Mouse (Mus musculus) kidney, embryonic 16.5 days (tissue): ENCODE results near the gene Anks6. TPM values are rescaled to one million over a fixed set of nuclear protein-coding genes. Genes with fewer than 3 reads are reported as not detected.

ENCODE experiments used
- ATAC-seq: fragments of 200-750 bp; cut with Nextera tagmentation; 2 replicates; pipeline ENCODE4 v1.8.0; 2017; ENCODE audit warnings: moderate TSS enrichment; ENCODE audit not compliant: low FRiP score, low TSS enrichment
- H3K27ac ChIP-seq: fragments of 300-500 bp; sonication (generic); 2 replicates; pipeline ENCODE4 v1.5.1; 2014; ENCODE audit warnings: low read length
- H3K27me3 ChIP-seq: fragments of 300-500 bp; sonication (generic); 2 replicates; pipeline ENCODE4 v1.6.1; 2014; ENCODE audit warnings: low read length, control low read depth, mixed read lengths; ENCODE audit not compliant: insufficient read depth
- H3K36me3 ChIP-seq: fragments of 300-500 bp; sonication (generic); 2 replicates; pipeline ENCODE4 v1.6.1; 2014; ENCODE audit warnings: low read length, control low read depth, mixed read lengths; ENCODE audit not compliant: insufficient read depth
- H3K4me1 ChIP-seq: fragments of 300-500 bp; sonication (generic); 2 replicates; pipeline ENCODE4 v1.6.1; 2014; ENCODE audit warnings: low read length, control low read depth, mixed read lengths; ENCODE audit not compliant: insufficient read depth
- H3K4me2 ChIP-seq: fragments of 300-500 bp; sonication (generic); replicated peaks from 2 replicates; pipeline ENCODE4 v1.6.1; 2014; ENCODE audit warnings: low read depth, low read length
- H3K4me3 ChIP-seq: fragments of 300-500 bp; sonication (generic); 2 replicates; pipeline ENCODE4 v1.5.1; 2014; ENCODE audit warnings: mild to moderate bottlenecking, low read length
- H3K9ac ChIP-seq: fragments of 300-500 bp; sonication (generic); replicated peaks from 2 replicates; pipeline ENCODE4 v1.6.1; 2014; ENCODE audit warnings: low read length
- H3K9me3 ChIP-seq: fragments of 300-500 bp; sonication (generic); 2 replicates; pipeline ENCODE4 v1.6.1; 2016; ENCODE audit warnings: low read length, control low read depth
- WGBS: fragments of 180-500 bp; shearing (Covaris S2); extraction: QIAGEN DNeasy Blood & Tissue Kit; methylation state at CpG from one replicate; pipeline ENCODE4 v1.1.7; 2014; 5-methylcytosine and 5-hydroxymethylcytosine counted together
- polyA plus RNA-seq: library from polyadenylated mRNA; unstranded; fragments of >200 nt; fragmentation: Nextera tagmentation; extraction: Ambion mirVana; gene quantifications from 2 replicates; pipeline ENCODE4 v1.2.1, GENCODE M21; 2015

The Anks6 gene
- 6.3 and 7.1 TPM in 2 replicates for polyA plus RNA-seq

- Histone ChIP-seq H3K4me3 (peak within 1 kb of the TSS; percentile 80), H3K27me3 (no peaks in the 10 kb centered on the region), H3K9me3 (no peaks in the 10 kb centered on the region), H3K9ac (peak within 1 kb of the TSS; percentile 90), H3K4me1 (peaks cover 8% of the 10 kb centered on the region), H3K27ac (peak within 1 kb of the TSS; percentile 65; the same call in 1 of the 2 replicates), H3K36me3 (no peaks in the 10 kb centered on the region), H3K4me2 (peak within 1 kb of the TSS; percentile 81)
- ATAC-seq = peak; percentile 94
- WGBS = under 1% methylated on average over 86 of the region's 86 CpGs
Observed at GRCm38 (mm10) chr4:47056791-47057509, at the start of gene Anks6. Gene Anks6, minus strand, starts transcription at chr4:47057427.

DNA sequence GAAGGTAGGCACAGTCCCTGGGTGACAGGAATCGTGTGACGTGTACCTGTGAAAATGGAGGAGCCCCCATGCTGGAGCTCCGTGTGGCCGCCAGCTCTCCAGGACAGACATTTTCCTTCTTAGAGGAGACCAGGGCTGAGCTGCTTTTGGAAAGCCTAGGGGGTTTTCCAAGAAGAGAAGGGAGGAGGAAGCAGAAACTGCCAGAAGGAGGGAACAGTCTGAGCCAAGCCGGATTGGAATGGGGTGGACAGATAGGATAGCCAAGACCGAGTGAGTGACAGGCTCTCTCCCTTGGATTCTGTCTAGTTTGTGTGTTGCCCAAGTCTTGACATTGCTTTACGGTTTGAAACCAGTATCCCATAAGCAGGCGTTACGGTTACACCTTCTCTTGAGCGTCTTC, 46.3 kb upstream of the Anks6 start:
- no peaks in the 10 kb centered on the region for H3K4me1 ChIP-seq
- ATAC-seq = no peak
- no peak overlapping the region for H3K4me2 ChIP-seq
- no peak overlapping the region for H3K4me3 ChIP-seq
- H3K27ac ChIP-seq = no peak overlapping the region
- H3K9ac ChIP-seq = no peak overlapping the region
- no peaks in the 10 kb centered on the region for H3K27me3 ChIP-seq
- no peaks in the 10 kb centered on the region for H3K36me3 ChIP-seq
- WGBS = 91% methylated on average over 10 of the region's 10 CpGs
- H3K9me3 ChIP-seq = 0 out of 2 replicates have a peak, but pooled peaks cover 3% of the 10 kb centered on the region

- Histone ChIP-seq H3K27ac (no peak overlapping the region), H3K4me1 (peaks cover 11% of the 10 kb centered on the region), H3K27me3 (peaks cover 18% of the 10 kb centered on the region), H3K4me3 (no peak overlapping the region), H3K9ac (no peak overlapping the region), H3K36me3 (no peaks in the 10 kb centered on the region), H3K4me2 (no peak overlapping the region), H3K9me3 (no peaks in the 10 kb centered on the region)
- ATAC-seq = no peak
- WGBS = 50% methylated on average over 6 of the region's 6 CpGs
Observed at GRCm38 (mm10) chr4:47093647-47094046, 36.4 kb upstream of the Anks6 start.

- H3K4me3 ChIP-seq = no peak overlapping the region
- peak overlapping the region; percentile 98; the same call in 1 of the 2 replicates for H3K4me2 ChIP-seq
- 55% methylated on average over 9 of the region's 9 CpGs for WGBS
Observed at GRCm38 (mm10) chr4:47093161-47093560, 35.9 kb upstream of the Anks6 start.

DNA sequence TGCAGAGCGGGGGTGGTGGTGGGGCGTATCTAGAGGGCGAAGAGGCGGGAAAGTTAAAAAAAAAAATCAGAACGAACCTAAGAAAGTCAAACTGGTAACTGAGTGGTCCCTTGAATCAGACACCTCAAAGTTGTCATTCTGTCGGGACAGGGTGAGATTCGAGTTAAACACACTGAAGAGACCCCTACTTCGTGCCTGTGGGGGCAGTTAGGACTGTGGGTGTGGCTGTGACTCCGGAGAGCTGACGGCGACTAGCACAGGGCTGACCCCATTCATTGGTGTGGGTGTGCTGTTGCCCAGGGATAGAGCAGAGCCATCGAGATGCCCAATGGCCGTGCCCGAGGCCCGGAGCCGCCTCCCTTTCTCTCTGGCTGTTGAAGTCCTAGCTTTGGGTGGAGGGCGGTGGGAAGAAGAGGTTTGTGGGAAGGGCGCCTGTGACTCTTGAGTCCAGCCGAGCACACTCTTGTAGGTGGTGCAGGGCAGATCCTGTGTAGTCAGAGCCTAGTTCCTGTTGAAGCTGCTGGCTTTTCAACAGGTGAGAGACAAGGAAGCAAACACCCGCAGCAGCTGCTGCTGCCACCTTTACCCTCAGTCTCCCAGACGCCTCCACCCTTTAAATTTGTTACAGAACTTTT, 35.3 kb upstream of the Anks6 start:
- H3K36me3 ChIP-seq = no peaks in the 10 kb centered on the region
- peak; percentile 52; the same call in 1 of the 2 replicates for ATAC-seq
- H3K4me2 ChIP-seq = peak overlapping the region; percentile 98
- H3K9me3 ChIP-seq = no peaks in the 10 kb centered on the region
- H3K27ac ChIP-seq = no peak overlapping the region
- H3K4me3 ChIP-seq = peak overlapping the region; percentile 64
- peaks cover 11% of the 10 kb centered on the region for H3K4me1 ChIP-seq
- H3K27me3 ChIP-seq = peaks cover 18% of the 10 kb centered on the region
- peak overlapping the region; percentile 72 for H3K9ac ChIP-seq
- 1% methylated on average over 19 of the region's 21 CpGs for WGBS

More at GRCm38 (mm10) chr4:47093161-47093560, 35.9 kb upstream of the Anks6 start:
- Histone ChIP-seq H3K27me3 (peaks cover 18% of the 10 kb centered on the region), H3K9ac (no peak overlapping the region), H3K27ac (no peak overlapping the region), H3K4me1 (peaks cover 11% of the 10 kb centered on the region), H3K9me3 (no peaks in the 10 kb centered on the region), H3K36me3 (no peaks in the 10 kb centered on the region)
- ATAC-seq = no peak

DNA sequence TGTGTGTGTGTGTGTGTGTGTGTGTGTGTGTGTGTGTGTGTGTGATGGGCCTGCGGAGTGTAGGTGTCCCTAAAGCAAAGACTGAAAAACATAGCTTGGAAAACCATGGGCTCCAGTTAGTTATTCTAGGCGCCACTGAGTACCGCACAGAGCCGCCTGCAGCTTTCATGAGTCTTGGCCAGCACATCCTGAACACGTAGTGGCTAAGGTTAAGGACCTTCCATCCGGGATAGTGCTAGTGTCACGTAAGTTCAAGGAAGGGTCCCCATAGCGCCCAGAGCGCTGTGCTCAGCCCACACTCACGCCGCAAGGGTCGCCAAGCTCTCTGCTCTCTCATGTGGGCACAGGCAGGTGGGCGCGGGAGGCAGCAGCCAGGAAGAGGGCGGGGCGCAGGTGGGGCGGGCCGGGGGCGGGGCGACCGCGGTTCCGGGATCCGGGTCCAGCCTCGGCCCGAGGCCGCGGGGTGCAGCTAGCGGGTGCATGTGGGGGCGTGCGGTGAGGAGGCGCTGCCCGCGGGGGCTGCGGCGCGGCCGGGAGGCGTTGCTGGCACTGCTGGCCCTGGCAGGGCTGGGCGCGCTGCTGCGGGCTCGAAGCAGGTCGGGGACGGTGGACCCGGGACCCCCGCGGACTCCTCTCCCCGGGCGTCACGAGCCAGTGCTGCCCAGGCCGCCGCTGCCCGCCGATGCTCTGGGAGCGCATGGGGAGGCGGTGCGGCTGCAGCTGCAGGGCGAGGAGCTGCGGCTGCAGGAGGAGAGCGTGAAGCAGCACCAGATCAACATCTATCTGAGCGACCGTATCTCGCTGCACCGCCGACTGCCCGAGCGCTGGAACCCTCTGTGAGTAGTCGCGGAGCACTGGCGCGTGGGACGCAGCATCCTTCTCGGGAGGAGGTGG, 34.5 kb upstream of the Anks6 start, which contains the start of gene Galnt12:
Gene Galnt12, plus strand, starts transcription at position 417 of the 894 bp plus-strand sequence.
- no peaks in the 10 kb centered on the region for H3K9me3 ChIP-seq
- WGBS = under 1% methylated on average over 72 of the region's 74 CpGs
- peak within 1 kb of the TSS; percentile 64 for H3K4me3 ChIP-seq
- peaks cover 11% of the 10 kb centered on the region for H3K4me1 ChIP-seq
- peaks cover 18% of the 10 kb centered on the region for H3K27me3 ChIP-seq
- H3K36me3 ChIP-seq = no peaks in the 10 kb centered on the region
- ATAC-seq = peak; percentile 82
- peak within 1 kb of the TSS; percentile 72 for H3K9ac ChIP-seq
- peak within 1 kb of the TSS; percentile 98 for H3K4me2 ChIP-seq
- H3K27ac ChIP-seq = no peak within 1 kb of the TSS

GRCm38 (mm10) chr4:47088671-47089070, 31.4 kb upstream of the Anks6 start:
- H3K36me3 ChIP-seq = no peaks in the 10 kb centered on the region
- H3K9me3 ChIP-seq = no peaks in the 10 kb centered on the region
- no peak overlapping the region for H3K4me2 ChIP-seq
- 80% methylated on average over 7 of the region's 7 CpGs for WGBS
- H3K9ac ChIP-seq = no peak overlapping the region
- peaks cover 15% of the 10 kb centered on the region for H3K27me3 ChIP-seq
- ATAC-seq = no peak
- no peak overlapping the region for H3K4me3 ChIP-seq
- H3K27ac ChIP-seq = no peak overlapping the region
- H3K4me1 ChIP-seq = peaks cover 11% of the 10 kb centered on the region

DNA sequence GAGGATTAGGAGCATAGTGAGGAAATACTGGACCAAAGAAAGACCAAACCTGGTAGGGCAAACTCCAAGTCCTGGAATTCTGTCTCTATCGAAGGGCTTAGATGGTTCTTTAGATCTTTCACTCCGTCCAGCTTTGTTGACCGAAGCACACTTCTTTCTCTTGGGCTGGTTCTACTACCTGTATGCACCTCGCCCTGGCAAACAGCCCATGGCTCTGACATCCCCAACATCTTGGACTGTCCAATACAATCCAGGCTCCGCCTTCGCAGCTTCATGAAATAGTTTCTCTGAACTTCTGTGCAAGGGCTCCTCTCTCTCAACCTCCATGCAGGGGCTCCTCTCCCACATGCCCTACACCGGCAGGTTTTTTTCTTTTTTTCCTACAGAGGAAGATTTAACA, 26.6 kb upstream of the Anks6 start:
- Histone ChIP-seq H3K36me3 (no peaks in the 10 kb centered on the region), H3K4me3 (no peak overlapping the region), H3K27ac (no peak overlapping the region), H3K9me3 (no peaks in the 10 kb centered on the region), H3K4me1 (no peaks in the 10 kb centered on the region), H3K4me2 (no peak overlapping the region), H3K27me3 (no peaks in the 10 kb centered on the region; the same call in 1 of the 2 replicates), H3K9ac (no peak overlapping the region)
- WGBS = 83% methylated on average over 7 of the region's 7 CpGs
- no peak for ATAC-seq

DNA sequence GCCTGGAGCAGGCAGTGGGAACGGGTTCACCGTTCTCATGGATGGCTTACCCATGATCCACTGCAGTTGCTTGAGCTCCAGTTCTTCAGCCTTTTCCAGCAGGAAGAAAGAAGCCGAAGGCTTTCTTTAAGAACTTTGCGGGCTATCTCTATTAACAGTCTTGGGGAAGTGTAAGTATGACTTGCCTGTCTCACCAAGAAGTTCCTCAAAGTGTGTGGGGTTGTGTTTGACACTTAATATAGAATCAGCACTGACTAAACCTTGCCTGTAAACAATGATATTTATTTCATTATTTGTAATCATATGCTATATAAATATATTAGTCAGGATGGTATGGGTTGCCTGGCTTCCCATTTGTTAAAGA, 23.4 kb upstream of the Anks6 start:
- Histone ChIP-seq H3K4me2 (no peak overlapping the region), H3K27ac (no peak overlapping the region), H3K27me3 (no peaks in the 10 kb centered on the region), H3K9me3 (no peaks in the 10 kb centered on the region), H3K36me3 (no peaks in the 10 kb centered on the region), H3K4me1 (no peaks in the 10 kb centered on the region), H3K4me3 (no peak overlapping the region), H3K9ac (no peak overlapping the region)
- no peak for ATAC-seq
- 92% methylated on average over 4 of the region's 4 CpGs for WGBS
